Mouse (Mus musculus) G1E (cell line): ENCODE measurements around the gene Gm3327.
"Not testable (repeated sequence)": the region's sequence is repeated elsewhere in the genome, so short reads cannot be mapped to it uniquely, and the experiment has no call there.

ENCODE experiments used
- CTCF ChIP-seq: IDR thresholded peaks from 2 replicates; pipeline ENCODE4 v1.5.1; 2012; ENCODE audit warnings: low read depth, low read length, inconsistent platforms, mixed read lengths
- POLR2AphosphoS5 ChIP-seq: IDR thresholded peaks from 2 replicates; pipeline ENCODE4 v1.6.1; 2012; ENCODE audit warnings: low read depth, low read length, inconsistent platforms; ENCODE audit not compliant: insufficient replicate concordance
- TAL1 ChIP-seq: conservative IDR thresholded peaks from 2 replicates; pipeline ENCODE4 v1.6.1; 2012; ENCODE audit warnings: low read depth, low read length, inconsistent platforms, mixed read lengths

- not testable (repeated sequence) for TF ChIP-seq CTCF, POLR2AphosphoS5, TAL1
Observed at GRCm38 (mm10) chr14:44123551-44123950, at the start of gene Gm3327.
